Mouse (Mus musculus): ENCODE data around the gene Ipo4. TPM values are rescaled to one million over a fixed set of nuclear protein-coding genes. Genes with fewer than 3 reads are reported as not detected.
A peak's percentile ranks its signal among the peaks of the same experiment; 100 is the strongest.

Gene Ipo4
- 100 to 1,000 TPM; 161 to 176 TPM for total RNA-seq (2021)

DNA sequence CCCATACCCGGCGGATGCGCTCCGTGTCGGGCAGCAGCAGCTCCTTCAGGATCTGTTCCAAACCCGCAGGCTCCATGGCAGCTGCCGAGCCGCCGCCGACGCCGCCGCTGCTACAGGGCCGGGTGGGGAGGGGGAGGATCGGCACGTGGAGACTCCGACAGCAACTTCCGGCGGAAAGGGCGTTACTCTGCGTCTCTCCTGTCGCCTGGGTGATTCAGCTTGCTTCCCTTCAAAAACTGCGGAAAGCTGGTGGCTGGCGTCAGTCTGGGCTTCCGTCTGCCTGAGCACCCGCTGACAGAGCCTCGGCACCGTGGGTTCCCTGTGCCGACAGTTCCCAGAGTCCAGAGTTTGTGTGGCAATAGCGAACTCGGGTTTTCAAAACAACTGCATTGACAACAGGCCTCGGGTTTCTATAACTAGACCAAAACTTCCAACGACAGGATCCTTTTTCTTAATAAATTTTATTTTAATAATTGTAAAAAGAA lies at the start of gene Ipo4:
Gene Ipo4, minus strand, starts transcription at position 435 of the 485 bp plus-strand sequence.
- intact Hi-C loops (cut with DNase I), result no loop called here
- peak; percentile 90 for DNase-seq

- intact Hi-C loops (cut with DNase I), result loop anchor here (10.0 kb wide), 1 partner anchor 223 kb away; the partner anchor contains the start of gene Sdr39u1
- no peak for DNase-seq
Observed at GRCm38 (mm10) chr14:55682118-55682493, 46.3 kb upstream of the Ipo4 start.

GRCm38 (mm10) chr14:55681160-55682117 lies 45.7 kb upstream of the Ipo4 start, which contains the start of gene Tinf2:
Tinf2 (minus strand) TSS chr14:55681820.
- peak; percentile 95 for DNase-seq
- intact Hi-C loops (cut with DNase I), result loop anchor here (10.0 kb wide), 1 partner anchor 223 kb away; the partner anchor contains the start of gene Sdr39u1

- intact Hi-C loops (cut with DNase I), result no loop called here
- DNase-seq, result no peak
Observed at GRCm38 (mm10) chr14:55677615-55678014, 41.9 kb upstream of the Ipo4 start.

GRCm38 (mm10) chr14:55672741-55673060 lies 36.9 kb upstream of the Ipo4 start:
- intact Hi-C loops (cut with DNase I), result no loop called here
- DNase-seq, result no peak

DNA sequence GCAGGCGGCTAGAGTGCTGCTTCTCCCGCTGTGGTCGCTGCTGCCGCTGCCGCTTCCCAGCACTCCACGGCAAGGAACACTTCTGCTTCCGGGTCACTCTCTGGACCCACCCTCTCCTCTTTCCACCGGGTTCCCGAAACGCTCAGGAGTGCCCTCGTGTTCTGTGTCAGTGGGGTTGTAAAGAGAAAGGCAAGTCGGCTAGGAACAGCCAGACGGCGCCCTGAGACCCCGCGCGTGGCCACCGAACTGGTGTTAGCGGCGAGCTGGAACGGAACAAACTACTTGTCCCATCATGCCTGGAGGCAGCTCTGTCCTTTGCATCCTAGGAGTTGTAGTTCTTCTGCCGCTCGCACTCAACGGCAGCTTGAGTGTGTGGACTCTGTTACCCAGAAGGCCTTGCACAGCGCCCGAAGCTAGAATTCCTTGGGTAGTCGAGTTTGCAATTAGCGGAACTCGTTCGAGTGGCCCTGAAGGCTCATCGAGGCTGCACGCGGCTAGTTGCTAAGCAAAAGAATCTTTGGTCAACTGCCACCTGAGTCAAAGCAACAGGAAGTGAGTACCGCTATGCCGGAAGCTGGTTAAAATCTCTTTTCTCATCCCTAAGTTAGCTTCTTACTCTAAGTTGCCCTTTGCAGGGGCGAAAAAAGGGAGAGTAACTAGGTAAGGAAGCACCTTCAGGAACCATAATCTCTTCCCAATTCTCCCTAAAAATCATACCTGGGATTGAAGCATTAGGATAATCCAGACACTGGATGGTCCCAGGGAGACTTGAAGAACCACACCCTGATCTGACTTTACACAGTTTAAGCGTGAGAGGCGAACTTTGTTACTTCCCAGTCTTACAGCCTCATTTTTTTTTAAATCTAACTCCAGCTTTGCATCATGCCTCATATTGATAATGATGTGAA lies 36.3 kb upstream of the Ipo4 start, which contains the start of the genes Gmpr2 and Nedd8:
Gene Gmpr2, plus strand, starts transcription at position 109 of the 908 bp plus-strand sequence.
Gene Nedd8, minus strand, starts transcription at position 292 of the 908 bp plus-strand sequence.
- peak; percentile 87 for DNase-seq
- intact Hi-C loops (cut with DNase I), result no loop called here

DNA sequence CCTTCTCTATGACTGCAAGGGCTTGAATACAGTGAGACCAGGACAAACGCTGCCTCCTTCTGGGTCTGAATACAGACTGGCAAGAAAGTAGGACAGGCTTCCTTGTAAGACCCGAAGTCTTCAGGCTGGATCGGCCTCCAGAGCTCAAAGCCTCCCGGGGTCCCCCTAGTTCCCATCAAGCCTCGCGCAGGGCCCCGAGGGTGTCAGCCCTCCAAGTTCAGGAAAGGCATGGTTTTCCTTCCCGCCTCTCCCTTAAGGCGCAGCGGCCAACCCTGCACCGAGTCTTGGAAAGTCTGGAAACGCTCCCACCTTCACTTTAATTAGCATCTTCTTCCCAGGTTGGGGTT lies 35.7 kb upstream of the Ipo4 start:
- no peak for DNase-seq
- intact Hi-C loops (cut with DNase I), result no loop called here

- no peak for DNase-seq
- intact Hi-C loops (cut with DNase I), result no loop called here
Observed at GRCm38 (mm10) chr14:55660636-55661035, 24.9 kb upstream of the Ipo4 start.

GRCm38 (mm10) chr14:55659960-55660573 lies 24.3 kb upstream of the Ipo4 start, which contains the start of gene Mdp1:
Mdp1 (minus strand) TSS chr14:55660508.
- intact Hi-C loops (cut with DNase I), result no loop called here

DNA sequence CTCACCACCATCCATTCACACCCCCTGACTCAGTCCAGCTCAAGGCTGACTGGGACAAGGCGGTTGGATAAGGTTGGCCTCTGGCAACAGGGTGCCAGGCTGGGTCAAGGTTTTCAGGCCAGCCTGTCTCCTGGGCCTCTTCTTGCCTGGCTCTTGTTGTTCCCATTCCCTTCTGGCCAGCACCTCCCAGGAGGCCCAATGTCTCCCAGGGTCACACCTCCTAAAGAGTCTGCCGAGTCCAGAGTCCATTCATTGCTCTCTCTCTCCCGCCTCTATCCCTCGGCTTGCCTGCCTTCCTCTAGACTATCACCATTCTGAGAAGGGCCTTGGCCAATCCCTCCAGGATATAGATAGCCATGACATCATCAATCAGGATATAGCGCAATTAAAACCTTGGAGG lies 22.3 kb upstream of the Ipo4 start:
- no peak for DNase-seq
- intact Hi-C loops (cut with DNase I), result no loop called here

More at GRCm38 (mm10) chr14:55659960-55660573, 24.3 kb upstream of the Ipo4 start, which contains the start of gene Mdp1:
- DNase-seq, result peak; percentile 78

GRCm38 (mm10) chr14:55656935-55657334 lies 21.2 kb upstream of the Ipo4 start:
- intact Hi-C loops (cut with DNase I), result no loop called here
- no peak for DNase-seq

DNA sequence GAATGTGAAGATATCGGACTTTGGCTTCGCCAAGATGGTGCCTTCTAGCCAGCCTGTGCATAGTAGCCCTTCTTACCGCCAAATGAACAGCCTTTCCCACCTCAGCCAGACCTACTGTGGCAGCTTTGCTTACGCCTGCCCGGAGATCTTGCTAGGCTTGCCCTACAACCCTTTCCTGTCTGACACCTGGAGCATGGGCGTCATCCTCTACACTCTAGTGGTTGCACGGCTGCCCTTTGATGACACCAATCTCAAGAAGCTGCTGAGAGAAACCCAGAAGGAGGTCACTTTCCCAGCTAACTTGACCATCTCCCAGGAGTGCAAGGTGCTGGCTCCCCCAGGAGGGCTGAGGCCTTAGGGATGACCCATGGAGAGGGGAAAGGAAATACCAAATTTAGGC lies 15.8 kb upstream of the Ipo4 start:
- DNase-seq, result no peak
- intact Hi-C loops (cut with DNase I), result no loop called here

GRCm38 (mm10) chr14:55649884-55650283 lies 14.1 kb upstream of the Ipo4 start, which contains the start of gene Tssk4:
Tssk4 (plus strand) TSS chr14:55650184.
- intact Hi-C loops (cut with DNase I), result no loop called here

DNA sequence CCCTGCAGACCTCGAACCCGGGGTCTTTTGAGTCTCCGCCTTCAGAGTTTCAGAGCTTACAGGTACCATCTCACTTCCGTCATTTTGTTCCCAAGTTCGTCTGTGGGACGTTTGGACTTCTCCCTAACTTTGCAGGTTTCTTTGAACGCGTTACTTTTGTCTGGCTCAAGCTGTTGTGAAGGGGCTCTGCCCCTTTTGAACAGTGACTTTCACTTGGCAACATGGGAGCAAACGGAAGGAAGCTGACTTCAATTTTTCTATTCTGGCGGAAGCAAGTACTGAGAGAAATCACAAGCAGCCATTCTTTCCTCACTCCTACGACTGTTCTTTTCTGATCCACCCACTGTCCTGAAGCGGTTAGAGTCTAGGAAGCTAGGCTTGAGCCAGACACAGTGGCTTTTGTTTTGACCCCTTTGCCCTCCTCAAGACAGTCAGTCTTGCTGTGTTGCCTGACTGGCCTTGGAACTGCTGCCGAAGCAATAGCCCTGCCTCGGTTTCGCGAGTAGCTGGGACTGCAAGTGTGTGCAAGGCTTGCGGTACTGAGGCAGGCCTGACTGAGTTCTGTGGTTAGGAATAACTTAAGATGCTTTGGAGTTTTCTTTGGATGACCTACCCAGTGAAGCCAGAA lies 8.6 kb upstream of the Ipo4 start:
- DNase-seq, result no peak
- intact Hi-C loops (cut with DNase I), result no loop called here

More at GRCm38 (mm10) chr14:55649884-55650283, 14.1 kb upstream of the Ipo4 start, which contains the start of gene Tssk4:
- no peak for DNase-seq

GRCm38 (mm10) chr14:55643060-55643907 lies 7.5 kb upstream of the Ipo4 start, which contains the start of gene Tm9sf1:
Tm9sf1 (minus strand) TSS chr14:55643806.
- intact Hi-C loops (cut with DNase I), result no loop called here
- peak; percentile 80 for DNase-seq

GRCm38 (mm10) chr14:55642679-55643059 lies 6.9 kb upstream of the Ipo4 start:
- no peak for DNase-seq
- intact Hi-C loops (cut with DNase I), result no loop called here

GRCm38 (mm10) chr14:55641291-55641690 lies 5.5 kb upstream of the Ipo4 start:
- intact Hi-C loops (cut with DNase I), result no loop called here
- no peak for DNase-seq

DNA sequence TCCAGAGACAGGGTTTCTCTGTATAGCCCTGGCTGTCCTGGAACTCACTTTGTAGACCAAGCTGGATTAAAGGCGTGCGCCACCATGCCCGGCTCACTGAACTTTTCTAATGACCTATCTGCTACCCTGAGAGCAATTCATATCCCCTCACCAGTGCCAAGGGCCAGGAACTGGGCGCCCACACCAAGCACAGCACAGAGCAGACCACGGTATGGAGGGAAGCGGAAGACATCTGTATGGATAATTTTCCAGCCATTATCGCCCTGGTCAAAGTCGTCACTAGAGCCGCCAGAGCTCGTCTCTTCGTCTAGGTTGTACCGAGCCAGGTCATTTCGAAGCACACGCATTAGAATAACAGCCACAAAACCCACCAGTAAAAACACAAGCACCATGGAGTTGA lies 5.1 kb upstream of the Ipo4 start:
- DNase-seq, result no peak
- intact Hi-C loops (cut with DNase I), result no loop called here

DNA sequence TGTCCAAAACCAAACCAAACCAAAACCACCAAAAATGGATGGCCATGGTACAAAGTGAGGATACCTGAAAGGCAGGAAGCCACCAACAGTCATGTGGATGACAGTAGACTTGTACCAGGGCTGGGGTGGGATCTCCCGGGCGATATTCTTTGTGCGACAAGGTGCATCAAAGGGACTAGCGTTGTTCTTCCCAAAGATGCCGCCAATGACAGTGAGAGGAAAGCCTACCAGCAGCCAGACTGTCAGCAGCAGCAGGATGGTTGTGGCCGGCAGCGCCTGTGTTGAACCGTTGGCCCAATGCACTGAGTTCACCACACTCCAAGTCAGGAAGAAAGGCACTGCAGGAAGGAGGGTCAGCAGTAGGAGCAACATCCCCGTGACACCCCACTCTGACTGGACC lies 2.0 kb upstream of the Ipo4 start, which contains the start of gene Gm49378:
Gene Gm49378, minus strand, starts transcription at position 101 of the 400 bp plus-strand sequence.
- intact Hi-C loops (cut with DNase I), result no loop called here
- no peak for DNase-seq
